Mouse (Mus musculus): ENCODE results near the gene C4b. TPM values are rescaled to one million over a fixed set of nuclear protein-coding genes. Genes with fewer than 3 reads are reported as not detected.

The C4b gene
- 0.70 TPM for total RNA-seq (2023)

DNA sequence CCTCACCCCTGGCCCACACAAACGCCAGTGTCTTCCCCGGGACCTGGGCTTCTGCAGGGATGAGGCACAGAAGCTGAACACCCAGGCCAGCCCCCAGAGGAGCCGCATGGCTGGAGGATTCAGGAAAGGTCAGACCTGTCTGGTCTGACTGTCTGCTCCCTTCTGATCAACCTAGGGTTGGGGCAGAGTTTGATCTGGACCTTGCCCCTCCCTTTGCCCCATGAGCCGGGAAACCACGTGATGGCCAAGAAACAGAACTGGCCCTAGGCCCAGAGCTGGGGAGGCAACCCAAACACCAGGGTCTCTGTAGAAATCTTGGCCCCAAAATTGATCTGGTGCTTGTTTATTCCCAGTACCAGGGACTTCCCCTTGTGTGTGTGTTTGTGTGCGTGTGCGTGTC is at the start of gene C4b:
Gene C4b, minus strand, starts transcription at position 164 of the 400 bp plus-strand sequence.

Other genes with a start within 250 kb of the C4b start
- not detected for gene Btnl6, start 226.5 kb downstream of the C4b start, total RNA-seq (2023)
- gene Notch4, start 179.6 kb downstream of the C4b start, total RNA-seq (2023), result 0.38 TPM
- gene Gpsm3, start 154.1 kb downstream of the C4b start, total RNA-seq (2023), result 180 TPM
- 48.2 TPM for gene Pbx2, start 152.6 kb downstream of the C4b start, total RNA-seq (2023)
- gene Ager, start 146.0 kb downstream of the C4b start, total RNA-seq (2023), result 8.7 TPM
- 29.9 TPM for gene Rnf5, start 140.2 kb downstream of the C4b start, total RNA-seq (2023)
- 41.1 TPM for gene Agpat1, start 139.6 kb downstream of the C4b start, total RNA-seq (2023)
- gene Egfl8, start 127.9 kb downstream of the C4b start, total RNA-seq (2023), result 8.4 TPM
- gene Ppt2, start 115.4 kb downstream of the C4b start, total RNA-seq (2023), result 20.6 TPM
- gene Prrt1, start 114.3 kb downstream of the C4b start, total RNA-seq (2023), result 6.9 TPM
- gene Fkbpl, start 99.1 kb downstream of the C4b start, total RNA-seq (2023), result 1.2 TPM
- gene Atf6b, start 96.7 kb downstream of the C4b start, total RNA-seq (2023), result 42.3 TPM
- gene Tnxb, start 73.3 kb downstream of the C4b start, total RNA-seq (2023), result 0.09 TPM
- not detected for gene Cyp21a1, start 60.7 kb upstream of the C4b start, total RNA-seq (2023)
- 55.8 TPM for gene Stk19, start 93.1 kb upstream of the C4b start, total RNA-seq (2023)
- 86.0 TPM for gene Dxo, start 93.1 kb upstream of the C4b start, total RNA-seq (2023)
- gene Skiv2l, start 106.3 kb upstream of the C4b start, total RNA-seq (2023), result 121 TPM
- gene Nelfe, start 106.5 kb upstream of the C4b start, total RNA-seq (2023), result 22.0 TPM
- gene Cfb, start 118.6 kb upstream of the C4b start, total RNA-seq (2023), result 0.64 TPM
- gene Zbtb12, start 135.6 kb upstream of the C4b start, total RNA-seq (2023), result 4.4 TPM
- 0.38 TPM for gene Gm20547, start 138.2 kb upstream of the C4b start, total RNA-seq (2023)
- gene C2, start 154.4 kb upstream of the C4b start, total RNA-seq (2023), result 1.6 TPM
- 113 TPM for gene Ehmt2, start 154.6 kb upstream of the C4b start, total RNA-seq (2023)
- gene Slc44a4, start 170.6 kb upstream of the C4b start, total RNA-seq (2023), result not detected
- 44.2 TPM for gene Neu1, start 187.4 kb upstream of the C4b start, total RNA-seq (2023)
- gene Hspa1b, start 215.4 kb upstream of the C4b start, total RNA-seq (2023), result 97.6 TPM
- not detected for gene Gm20481, start 226.0 kb upstream of the C4b start, total RNA-seq (2023)
- 57.4 TPM for gene Hspa1a, start 228.3 kb upstream of the C4b start, total RNA-seq (2023)
- not detected for gene Hspa1l, start 228.8 kb upstream of the C4b start, total RNA-seq (2023)
- gene Lsm2, start 238.0 kb upstream of the C4b start, total RNA-seq (2023), result 24.0 TPM